Mouse (Mus musculus): ENCODE data around the gene Cox10.

The Cox10 gene

GRCm38 (mm10) chr11:63951831-63952631 is 127.2 kb downstream of the Cox10 start:
- DNase-seq = peak; percentile 80

GRCm38 (mm10) chr11:63948371-63948770 is 130.9 kb downstream of the Cox10 start:
- DNase-seq = no peak

- no peak for DNase-seq
Observed at GRCm38 (mm10) chr11:63947024-63947423, 132.2 kb downstream of the Cox10 start.

GRCm38 (mm10) chr11:63943947-63944346 is 135.3 kb downstream of the Cox10 start:
- no peak for DNase-seq

GRCm38 (mm10) chr11:63943268-63943890 is 135.9 kb downstream of the Cox10 start:
- no peak for DNase-seq

GRCm38 (mm10) chr11:63942177-63942576 is 137.1 kb downstream of the Cox10 start:
- no peak for DNase-seq

- DNase-seq = no peak
Observed at GRCm38 (mm10) chr11:63936641-63937040, 142.6 kb downstream of the Cox10 start.

GRCm38 (mm10) chr11:63926901-63927300 is 152.4 kb downstream of the Cox10 start:
- DNase-seq = no peak

- peak; percentile 88 for DNase-seq
Observed at GRCm38 (mm10) chr11:63925161-63925582, 154.1 kb downstream of the Cox10 start.

GRCm38 (mm10) chr11:63924286-63924930 is 154.9 kb downstream of the Cox10 start:
- peak; percentile 63 for DNase-seq

GRCm38 (mm10) chr11:63923386-63923785 is 155.9 kb downstream of the Cox10 start:
- peak; percentile 52 for DNase-seq

GRCm38 (mm10) chr11:63922091-63922621 is 157.1 kb downstream of the Cox10 start, which contains the start of gene Hs3st3b1:
Hs3st3b1 (minus strand) TSS chr11:63922290.
- DNase-seq = peak; percentile 98

- peak; percentile 61 for DNase-seq
Observed at GRCm38 (mm10) chr11:63921044-63921951, 158.0 kb downstream of the Cox10 start.

- peak; percentile 94 for DNase-seq
Observed at GRCm38 (mm10) chr11:63920531-63920930, 158.7 kb downstream of the Cox10 start.

GRCm38 (mm10) chr11:63919211-63920098 is 159.8 kb downstream of the Cox10 start:
- DNase-seq = peak; percentile 57

GRCm38 (mm10) chr11:63918321-63919105 is 160.8 kb downstream of the Cox10 start:
- peak; percentile 52 for DNase-seq

GRCm38 (mm10) chr11:63917561-63917960 is 161.7 kb downstream of the Cox10 start:
- DNase-seq = no peak

- peak; percentile 89 for DNase-seq
Observed at GRCm38 (mm10) chr11:63914388-63914787, 164.9 kb downstream of the Cox10 start.

- no peak for DNase-seq
Observed at GRCm38 (mm10) chr11:63913936-63914335, 165.3 kb downstream of the Cox10 start.
